Mouse (Mus musculus): ENCODE data around the gene 2010300C02Rik. TPM values are rescaled to one million over a fixed set of nuclear protein-coding genes. Genes with fewer than 3 reads are reported as not detected.

The 2010300C02Rik gene
- polyA plus RNA-seq, 1 experiment from 2014 or later: 2.5 TPM

- ATAC-seq (ENCODE audit: low FRiP score) (no peak; the same call in 1 of the 2 replicates), DNase-seq (ENCODE audit: low spot score) (peak; percentile 80)
- Histone ChIP-seq H3K4me3 (replicated peaks; ENCODE audit: low read length) (no peak overlapping the region), H3K36me3 (replicated peaks; ENCODE audit: control insufficient read depth, insufficient read depth) (no peaks in the 10 kb centered on the region), H3K9ac (no peak overlapping the region), H3K27me3 (ENCODE audit: control insufficient read depth, insufficient read depth, low read length) (no peaks in the 10 kb centered on the region), H3K4me2 (replicated peaks) (no peak overlapping the region), H3K27ac (no peak overlapping the region), H3K9me3 (ENCODE audit: control insufficient read depth, low read length) (no peaks in the 10 kb centered on the region), H3K4me1 (replicated peaks; ENCODE audit: control insufficient read depth, insufficient read depth, low read length) (no peaks in the 10 kb centered on the region)
- WGBS: 71% methylated on average over 9 of the region's 9 CpGs
These were observed 41.4 kb downstream of the 2010300C02Rik start for GRCm38 (mm10) chr1:37678327-37679123.

- 84% methylated on average over 7 of the region's 7 CpGs for WGBS
- Histone ChIP-seq H3K4me3 (replicated peaks; ENCODE audit: low read length) (no peak overlapping the region), H3K27me3 (ENCODE audit: control insufficient read depth, insufficient read depth, low read length) (no peaks in the 10 kb centered on the region), H3K9ac (no peak overlapping the region), H3K27ac (no peak overlapping the region), H3K9me3 (ENCODE audit: control insufficient read depth, low read length) (no peaks in the 10 kb centered on the region), H3K4me1 (replicated peaks; ENCODE audit: control insufficient read depth, insufficient read depth, low read length) (no peaks in the 10 kb centered on the region), H3K36me3 (replicated peaks; ENCODE audit: control insufficient read depth, insufficient read depth) (no peaks in the 10 kb centered on the region), H3K4me2 (replicated peaks) (no peak overlapping the region)
- no peak for ATAC-seq (ENCODE audit: low FRiP score)
- DNase-seq (ENCODE audit: low spot score): no peak
These were observed 42.8 kb downstream of the 2010300C02Rik start for GRCm38 (mm10) chr1:37676967-37677512.

GRCm38 (mm10) chr1:37675444-37675843, 44.4 kb downstream of the 2010300C02Rik start:
- Histone ChIP-seq H3K27me3 (ENCODE audit: control insufficient read depth, insufficient read depth, low read length) (no peaks in the 10 kb centered on the region), H3K9ac (no peak overlapping the region), H3K4me1 (replicated peaks; ENCODE audit: control insufficient read depth, insufficient read depth, low read length) (no peaks in the 10 kb centered on the region), H3K9me3 (ENCODE audit: control insufficient read depth, low read length) (no peaks in the 10 kb centered on the region), H3K4me2 (replicated peaks) (no peak overlapping the region), H3K4me3 (replicated peaks; ENCODE audit: low read length) (no peak overlapping the region), H3K36me3 (replicated peaks; ENCODE audit: control insufficient read depth, insufficient read depth) (no peaks in the 10 kb centered on the region), H3K27ac (no peak overlapping the region)
- ATAC-seq (ENCODE audit: low FRiP score) (no peak), DNase-seq (ENCODE audit: low spot score) (no peak)
- WGBS: 63% methylated on average over 6 of the region's 6 CpGs

- Histone ChIP-seq H3K4me3 (replicated peaks; ENCODE audit: low read length) (no peak overlapping the region), H3K4me1 (replicated peaks; ENCODE audit: control insufficient read depth, insufficient read depth, low read length) (no peaks in the 10 kb centered on the region), H3K9me3 (ENCODE audit: control insufficient read depth, low read length) (no peaks in the 10 kb centered on the region), H3K27ac (no peak overlapping the region), H3K9ac (no peak overlapping the region), H3K27me3 (ENCODE audit: control insufficient read depth, insufficient read depth, low read length) (no peaks in the 10 kb centered on the region), H3K4me2 (replicated peaks) (no peak overlapping the region), H3K36me3 (replicated peaks; ENCODE audit: control insufficient read depth, insufficient read depth) (no peaks in the 10 kb centered on the region)
- no peak for ATAC-seq (ENCODE audit: low FRiP score)
- no peak for DNase-seq (ENCODE audit: low spot score)
- 93% methylated on average over 8 of the region's 8 CpGs for WGBS
These were observed 45.6 kb downstream of the 2010300C02Rik start for GRCm38 (mm10) chr1:37674266-37674665.

- Histone ChIP-seq H3K27me3 (ENCODE audit: control insufficient read depth, insufficient read depth, low read length) (no peaks in the 10 kb centered on the region), H3K27ac (no peak overlapping the region), H3K9me3 (ENCODE audit: control insufficient read depth, low read length) (no peaks in the 10 kb centered on the region), H3K4me1 (replicated peaks; ENCODE audit: control insufficient read depth, insufficient read depth, low read length) (no peaks in the 10 kb centered on the region), H3K9ac (no peak overlapping the region), H3K4me2 (replicated peaks) (no peak overlapping the region), H3K4me3 (replicated peaks; ENCODE audit: low read length) (no peak overlapping the region), H3K36me3 (replicated peaks; ENCODE audit: control insufficient read depth, insufficient read depth) (no peaks in the 10 kb centered on the region)
- DNase-seq (ENCODE audit: low spot score): no peak
- whole genome bisulfite sequencing: 47% methylated on average over 4 of the region's 4 CpGs
- ATAC-seq (ENCODE audit: low FRiP score): no peak
These were observed 48.6 kb downstream of the 2010300C02Rik start for GRCm38 (mm10) chr1:37671316-37671715.

GRCm38 (mm10) chr1:37667386-37667785, 52.5 kb downstream of the 2010300C02Rik start:
- H3K27me3 ChIP-seq (ENCODE audit: control insufficient read depth, insufficient read depth, low read length): no peaks in the 10 kb centered on the region
- H3K4me3 ChIP-seq (replicated peaks; ENCODE audit: low read length): no peak overlapping the region
- no peak overlapping the region for H3K9ac ChIP-seq
- 89% methylated on average over 6 of the region's 6 CpGs for WGBS
- DNase-seq (ENCODE audit: low spot score) (no peak), ATAC-seq (ENCODE audit: low FRiP score) (no peak)
- H3K27ac ChIP-seq: no peak overlapping the region
- no peaks in the 10 kb centered on the region for H3K4me1 ChIP-seq (replicated peaks; ENCODE audit: control insufficient read depth, insufficient read depth, low read length)
- no peak overlapping the region for H3K4me2 ChIP-seq (replicated peaks)
- H3K36me3 ChIP-seq (replicated peaks; ENCODE audit: control insufficient read depth, insufficient read depth): no peaks in the 10 kb centered on the region
- no peaks in the 10 kb centered on the region for H3K9me3 ChIP-seq (ENCODE audit: control insufficient read depth, low read length)

GRCm38 (mm10) chr1:37666587-37666986, 53.3 kb downstream of the 2010300C02Rik start:
- H3K4me3 ChIP-seq (replicated peaks; ENCODE audit: low read length): no peak overlapping the region
- ATAC-seq (ENCODE audit: low FRiP score): no peak
- WGBS: 45% methylated on average over 10 of the region's 10 CpGs

GRCm38 (mm10) chr1:37665539-37666323, 54.2 kb downstream of the 2010300C02Rik start:
- DNase-seq (ENCODE audit: low spot score) (no peak), ATAC-seq (ENCODE audit: low FRiP score) (no peak)
- Histone ChIP-seq H3K27ac (no peak overlapping the region), H3K4me2 (replicated peaks) (no peak overlapping the region), H3K9ac (no peak overlapping the region), H3K9me3 (ENCODE audit: control insufficient read depth, low read length) (no peaks in the 10 kb centered on the region), H3K36me3 (replicated peaks; ENCODE audit: control insufficient read depth, insufficient read depth) (no peaks in the 10 kb centered on the region), H3K27me3 (ENCODE audit: control insufficient read depth, insufficient read depth, low read length) (no peaks in the 10 kb centered on the region), H3K4me3 (replicated peaks; ENCODE audit: low read length) (no peak overlapping the region), H3K4me1 (replicated peaks; ENCODE audit: control insufficient read depth, insufficient read depth, low read length) (no peaks in the 10 kb centered on the region)
- 50% methylated on average over 14 of the region's 14 CpGs for WGBS

More at GRCm38 (mm10) chr1:37666587-37666986, 53.3 kb downstream of the 2010300C02Rik start:
- Histone ChIP-seq H3K4me2 (replicated peaks) (no peak overlapping the region), H3K9me3 (ENCODE audit: control insufficient read depth, low read length) (no peaks in the 10 kb centered on the region), H3K36me3 (replicated peaks; ENCODE audit: control insufficient read depth, insufficient read depth) (no peaks in the 10 kb centered on the region), H3K4me1 (replicated peaks; ENCODE audit: control insufficient read depth, insufficient read depth, low read length) (no peaks in the 10 kb centered on the region), H3K27ac (no peak overlapping the region), H3K9ac (no peak overlapping the region), H3K27me3 (ENCODE audit: control insufficient read depth, insufficient read depth, low read length) (no peaks in the 10 kb centered on the region)
- no peak for DNase-seq (ENCODE audit: low spot score)

- Histone ChIP-seq H3K9me3 (ENCODE audit: control insufficient read depth, low read length) (no peaks in the 10 kb centered on the region), H3K4me3 (replicated peaks; ENCODE audit: low read length) (no peak overlapping the region), H3K9ac (no peak overlapping the region), H3K4me1 (replicated peaks; ENCODE audit: control insufficient read depth, insufficient read depth, low read length) (no peaks in the 10 kb centered on the region), H3K27ac (no peak overlapping the region), H3K4me2 (replicated peaks) (no peak overlapping the region), H3K36me3 (replicated peaks; ENCODE audit: control insufficient read depth, insufficient read depth) (no peaks in the 10 kb centered on the region), H3K27me3 (ENCODE audit: control insufficient read depth, insufficient read depth, low read length) (no peaks in the 10 kb centered on the region)
- 67% methylated on average over 2 of the region's 2 CpGs for WGBS
- DNase-seq (ENCODE audit: low spot score): no peak
- no peak for ATAC-seq (ENCODE audit: low FRiP score)
These were observed 55.4 kb downstream of the 2010300C02Rik start for GRCm38 (mm10) chr1:37664496-37664895.
